Mouse (Mus musculus): ENCODE data around the gene Rassf6.

Gene Rassf6

GRCm38 (mm10) chr5:90565205-90565604 is 75.3 kb downstream of the Rassf6 start:
- DNase-seq, result no peak

GRCm38 (mm10) chr5:90564161-90564560 is 76.3 kb downstream of the Rassf6 start:
- DNase-seq, result no peak

- no peak for DNase-seq
Observed at GRCm38 (mm10) chr5:90562880-90563279, 77.6 kb downstream of the Rassf6 start.

GRCm38 (mm10) chr5:90561721-90562275 is 78.7 kb downstream of the Rassf6 start:
- DNase-seq, result no peak

GRCm38 (mm10) chr5:90560743-90561142 is 79.7 kb downstream of the Rassf6 start, which contains the start of gene 5830473C10Rik:
Gene 5830473C10Rik, plus strand, starts transcription at chr5:90561107.
- no peak for DNase-seq

GRCm38 (mm10) chr5:90556052-90556451 is 84.4 kb downstream of the Rassf6 start:
- DNase-seq, result no peak

Data from cerebellum, adult 8-10 months (tissue).